Mouse (Mus musculus) cerebellum, adult 11-12 months (tissue): ENCODE results near the gene Prickle2.
A peak's percentile ranks its signal among the peaks of the same experiment; 100 is the strongest.

Source experiments
- DNase-seq: peaks from one replicate; pipeline ENCODE4 v3.0.0; 2022

Gene Prickle2

GRCm38 (mm10) chr6:92512001-92512400 lies 194.0 kb downstream of the Prickle2 start:
- no peak for DNase-seq

GRCm38 (mm10) chr6:92509712-92510111 lies 196.2 kb downstream of the Prickle2 start:
- DNase-seq: no peak

- no peak for DNase-seq
Measured at GRCm38 (mm10) chr6:92506276-92506675, 199.7 kb downstream of the Prickle2 start.

GRCm38 (mm10) chr6:92499449-92499848 lies 206.5 kb downstream of the Prickle2 start:
- DNase-seq: no peak

- DNase-seq: no peak
Measured at GRCm38 (mm10) chr6:92498574-92498973, 207.4 kb downstream of the Prickle2 start.

GRCm38 (mm10) chr6:92497279-92497678 lies 208.7 kb downstream of the Prickle2 start:
- DNase-seq: no peak

- DNase-seq: no peak
Measured at GRCm38 (mm10) chr6:92495500-92495899, 210.5 kb downstream of the Prickle2 start.

- DNase-seq: no peak
Measured at GRCm38 (mm10) chr6:92481690-92481956, 224.3 kb downstream of the Prickle2 start.

- DNase-seq: peak; percentile 55
Measured at GRCm38 (mm10) chr6:92480941-92481689, 224.8 kb downstream of the Prickle2 start.

GRCm38 (mm10) chr6:92478612-92479011 lies 227.3 kb downstream of the Prickle2 start:
- no peak for DNase-seq

GRCm38 (mm10) chr6:92477621-92478020 lies 228.3 kb downstream of the Prickle2 start:
- no peak for DNase-seq

GRCm38 (mm10) chr6:92469456-92469855 lies 236.5 kb downstream of the Prickle2 start:
- DNase-seq: no peak

- no peak for DNase-seq
Measured at GRCm38 (mm10) chr6:92468892-92469291, 237.1 kb downstream of the Prickle2 start.

- no peak for DNase-seq
Measured at GRCm38 (mm10) chr6:92468383-92468791, 237.6 kb downstream of the Prickle2 start.

GRCm38 (mm10) chr6:92467343-92467742 lies 238.6 kb downstream of the Prickle2 start:
- DNase-seq: no peak

GRCm38 (mm10) chr6:92465666-92466065 lies 240.3 kb downstream of the Prickle2 start:
- DNase-seq: no peak

- peak; percentile 51 for DNase-seq
Measured at GRCm38 (mm10) chr6:92464781-92465337, 241.1 kb downstream of the Prickle2 start.

GRCm38 (mm10) chr6:92463768-92464167 lies 242.2 kb downstream of the Prickle2 start:
- no peak for DNase-seq

- DNase-seq: no peak
Measured at GRCm38 (mm10) chr6:92460750-92461149, 245.2 kb downstream of the Prickle2 start.

- no peak for DNase-seq
Measured at GRCm38 (mm10) chr6:92458026-92458425, 247.9 kb downstream of the Prickle2 start.

GRCm38 (mm10) chr6:92451421-92451820 lies 254.5 kb downstream of the Prickle2 start:
- no peak for DNase-seq

- DNase-seq: no peak
Measured at GRCm38 (mm10) chr6:92449956-92450355, 256.0 kb downstream of the Prickle2 start.

- no peak for DNase-seq
Measured at GRCm38 (mm10) chr6:92446662-92447061, 259.3 kb downstream of the Prickle2 start.

- DNase-seq: no peak
Measured at GRCm38 (mm10) chr6:92441205-92441604, 264.8 kb downstream of the Prickle2 start.

- no peak for DNase-seq
Measured at GRCm38 (mm10) chr6:92440251-92440650, 265.7 kb downstream of the Prickle2 start.
